In the genomic region with DNA sequence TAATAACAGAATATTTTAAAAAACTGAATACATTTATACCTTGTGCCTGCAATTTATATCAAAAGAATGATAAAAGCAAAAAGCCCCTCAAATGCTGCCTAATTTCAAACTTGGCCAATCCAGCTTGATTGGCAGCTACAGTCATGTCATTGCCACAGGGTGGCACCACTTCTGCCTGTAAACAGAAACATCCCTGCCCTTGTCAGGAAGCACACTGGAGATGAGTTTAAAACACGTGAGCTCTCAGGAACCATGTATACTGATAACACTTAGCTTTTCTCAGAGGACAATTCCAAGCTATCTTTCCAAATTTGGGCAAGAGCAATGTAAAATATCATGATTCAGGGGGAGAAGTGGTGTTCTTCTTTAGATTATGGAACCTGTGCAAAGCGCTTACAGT, we compare ENCODE assay signal across 9 mouse cellular contexts.
DNase-seq lines count a peak whose midpoint lies in the region; ATAC-seq and TF ChIP-seq lines count a peak whose summit lies in the region.
"Had no signal": no experiment of that assay in that cellular context is flagged by ENCODE, and none has a peak within 500 bp of the region (broad histone marks: within the 10 kb centered on the region; RNA-seq: fewer than 3 reads in every experiment).

No protein-coding gene starts in this region.

- no peaks in the 10 kb centered on the region for H3K27me3 ChIP-seq in heart, embryonic 11.5 days (ENCODE audit: control insufficient read depth, insufficient read depth, low read length)
- H3K27me3 ChIP-seq in lung, postnatal 0 days (replicated peaks; ENCODE audit: insufficient read depth, low read length) = no peaks in the 10 kb centered on the region
- H3K27me3 ChIP-seq: embryonic facial prominence, embryonic 13.5 days had no signal

- no peak for ATAC-seq in heart, embryonic 11.5 days (replicated peaks; ENCODE audit: insufficient number of reproducible peaks, low FRiP score, low TSS enrichment)
- no peak for ATAC-seq in lung, postnatal 0 days

- 53% methylated on average over 2 of the region's 2 CpGs for WGBS in heart, embryonic 11.5 days (ENCODE audit: insufficient replicate concordance)
- 51% methylated on average over 2 of the region's 2 CpGs for WGBS in lung, postnatal 0 days

- no peak overlapping the region for H3K27ac ChIP-seq in heart, embryonic 11.5 days (ENCODE audit: low read depth, low read length)
- no peak overlapping the region for H3K27ac ChIP-seq in lung, postnatal 0 days (ENCODE audit: low read length)
- H3K27ac ChIP-seq: embryonic facial prominence, embryonic 13.5 days had no signal

- no peaks in the 10 kb centered on the region for H3K9me3 ChIP-seq in heart, embryonic 11.5 days (replicated peaks; ENCODE audit: control insufficient read depth, low read length)
- no peaks in the 10 kb centered on the region for H3K9me3 ChIP-seq in lung, postnatal 0 days (ENCODE audit: low read length)
- H3K9me3 ChIP-seq: embryonic facial prominence, embryonic 13.5 days had no signal

- no peak for TF ChIP-seq EP300 in lung, postnatal 0 days (IDR thresholded peaks at IDR 0.05)

- peak; percentile 62 for TF ChIP-seq CTCF in lung, postnatal 0 days (IDR thresholded peaks at IDR 0.05)

- no peak overlapping the region for H3K4me3 ChIP-seq in heart, embryonic 11.5 days (ENCODE audit: low read depth, low read length)
- H3K4me3 ChIP-seq in lung, postnatal 0 days (ENCODE audit: low read depth, low read length) = no peak overlapping the region
- H3K4me3 ChIP-seq: embryonic facial prominence, embryonic 13.5 days had no signal

- no peaks in the 10 kb centered on the region for H3K36me3 ChIP-seq in heart, embryonic 11.5 days (ENCODE audit: control insufficient read depth, insufficient read depth, low read length)
- no peaks in the 10 kb centered on the region for H3K36me3 ChIP-seq in lung, postnatal 0 days (ENCODE audit: insufficient read depth, low read length)
- H3K36me3 ChIP-seq: embryonic facial prominence, embryonic 13.5 days had no signal

- no peak overlapping the region for H3K4me2 ChIP-seq in heart, embryonic 11.5 days
- H3K4me2 ChIP-seq in lung, postnatal 0 days (replicated peaks; ENCODE audit: low read depth, low read length) = no peak overlapping the region
- H3K4me2 ChIP-seq: embryonic facial prominence, embryonic 13.5 days had no signal

- no peak overlapping the region for H3K9ac ChIP-seq in heart, embryonic 11.5 days (ENCODE audit: low read depth, low read length)
- no peak overlapping the region for H3K9ac ChIP-seq in lung, postnatal 0 days (replicated peaks; ENCODE audit: low read depth)
- H3K9ac ChIP-seq: embryonic facial prominence, embryonic 13.5 days had no signal

- DNase-seq in heart, adult 11 months = peak; percentile 87
- no peak for DNase-seq in lung, postnatal 0 days (ENCODE audit: low spot score)
- no peak for DNase-seq in lung, adult 18-20 months
- peak; percentile 58 for DNase-seq in NIH3T3 (ENCODE audit: low read depth)
- DNase-seq in naive thymus-derived CD4-positive, alpha-beta T cell, adult 2 months (ENCODE audit: low read depth) = peak; percentile 1
- no peak for DNase-seq in testis, postnatal 14 days (ENCODE audit: low spot score)
- DNase-seq in testis, postnatal 10 days (ENCODE audit: low spot score) = no peak

- H3K4me1 ChIP-seq in heart, embryonic 11.5 days (ENCODE audit: control insufficient read depth, insufficient read depth, low read length) = no peaks in the 10 kb centered on the region
- no peaks in the 10 kb centered on the region for H3K4me1 ChIP-seq in lung, postnatal 0 days (ENCODE audit: insufficient read depth, low read depth, low read length)

Comparison
In these comparisons a context has a peak if more than half of its experiments do, and no peak if none do; other contexts are left out.
1. DNase-seq: peak in heart, adult 11 months (single experiment), NIH3T3 (single experiment) and naive thymus-derived CD4-positive, alpha-beta T cell, adult 2 months (single experiment); none in lung, postnatal 0 days (single experiment), lung, adult 18-20 months (0 of 2), testis, postnatal 14 days (single experiment) and testis, postnatal 10 days (single experiment).